Mouse (Mus musculus) B cell, adult 2 months (primary cell): ENCODE measurements around the gene Ttc39a.
"Not testable (repeated sequence)": the region's sequence is repeated elsewhere in the genome, so short reads cannot be mapped to it uniquely, and the experiment has no call there.

ENCODE experiments used
- DNase-seq, 2 experiments: peaks; one replicate each; pipeline ENCODE4 v3.0.0; 2022

The Ttc39a gene

DNA sequence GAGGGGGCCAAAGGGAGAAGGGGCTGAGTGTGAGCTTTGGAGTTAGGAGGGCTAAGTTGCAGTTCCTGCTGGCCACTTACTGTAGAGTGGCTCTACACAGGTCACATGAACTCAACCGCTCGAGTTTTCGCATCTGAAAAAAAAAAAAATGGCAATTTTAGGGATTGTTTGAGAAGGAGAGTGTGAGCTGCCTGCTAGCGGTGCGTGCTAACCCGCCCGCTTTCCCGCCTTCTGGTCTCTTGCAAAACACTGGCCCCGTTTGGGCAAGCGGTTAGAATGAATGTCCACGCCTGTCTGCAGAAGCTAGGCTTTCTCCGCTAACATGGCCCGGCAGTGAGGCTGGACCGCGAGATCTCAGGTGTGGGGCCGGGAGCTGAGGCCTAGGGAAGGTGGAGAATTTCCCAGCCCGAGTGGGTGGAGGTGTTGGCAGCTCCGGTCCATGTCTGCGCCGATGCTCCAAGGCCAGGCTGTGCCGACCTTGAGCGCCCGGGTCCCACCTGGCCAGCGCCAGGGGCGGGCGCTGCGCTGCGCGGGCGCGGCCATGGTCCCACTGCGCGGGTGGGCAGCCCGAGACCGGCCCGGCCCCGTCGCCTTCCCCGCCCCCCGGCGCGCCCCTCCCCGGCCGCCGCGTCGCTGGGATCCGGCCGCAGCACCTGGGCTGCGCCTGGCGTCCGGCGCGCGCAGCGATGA lies at the start of gene Ttc39a:
Gene Ttc39a, plus strand, starts transcription at position 138 of the 690 bp plus-strand sequence.
- DNase-seq, result no peak

DNA sequence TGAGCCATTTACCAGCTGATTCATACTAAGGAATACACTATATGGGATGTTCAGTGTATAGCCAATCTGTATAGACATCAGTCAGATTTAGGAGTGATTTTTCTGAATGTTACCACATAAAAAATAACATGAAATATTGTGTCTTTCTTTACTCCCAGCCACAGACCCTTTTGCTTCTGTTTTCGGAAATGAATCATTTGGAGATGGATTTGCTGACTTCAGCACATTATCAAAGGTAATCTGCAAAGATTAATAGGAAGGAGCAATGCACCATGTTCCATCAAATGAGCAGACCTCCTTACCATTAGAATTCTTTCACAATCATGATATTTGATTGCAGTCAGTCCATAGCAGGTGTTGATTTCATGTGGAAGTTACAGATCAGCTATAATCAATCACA lies 28.3 kb upstream of the Ttc39a start:
- DNase-seq, result no peak

DNA sequence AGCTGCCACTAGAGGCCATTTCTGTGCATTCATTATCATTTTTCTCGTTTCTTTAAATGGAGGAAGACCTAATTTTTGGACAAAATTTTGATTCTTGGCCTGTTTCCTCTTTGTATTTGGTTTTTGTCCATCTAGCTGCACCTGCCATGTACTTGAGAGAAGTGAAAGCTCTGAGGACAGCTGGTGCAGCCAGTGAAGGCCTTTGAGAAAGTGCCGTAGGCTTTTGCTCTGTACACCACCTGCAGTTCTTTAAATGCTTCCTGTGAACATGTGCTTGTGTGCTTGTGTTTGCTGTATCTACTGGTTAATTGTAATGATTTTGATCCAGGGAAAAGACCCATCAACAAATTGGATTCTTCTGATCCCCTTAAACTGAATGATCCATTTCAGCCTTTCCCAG lies 24.0 kb upstream of the Ttc39a start:
- DNase-seq, result peak in 1 of 2 experiments; percentile 10

DNA sequence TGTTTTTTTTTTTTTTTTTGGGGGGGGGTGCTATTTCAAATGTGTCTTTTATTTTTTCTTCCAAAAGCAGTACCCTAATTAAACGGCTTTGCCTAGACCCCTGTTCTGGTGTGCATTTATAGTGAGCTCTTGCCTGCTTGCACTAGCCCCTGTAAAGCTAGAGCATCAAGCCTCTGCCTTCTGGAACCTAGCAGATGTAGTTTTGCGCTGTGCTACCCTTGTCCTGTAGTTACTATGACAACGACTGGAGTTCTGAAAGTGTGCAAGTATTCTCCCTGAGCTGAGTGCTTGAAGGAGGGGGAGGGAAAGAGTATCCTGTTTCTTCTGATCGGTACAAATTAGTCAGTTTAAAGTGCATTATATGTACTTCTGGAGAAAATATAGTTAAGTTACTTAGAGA lies 20.8 kb upstream of the Ttc39a start:
- DNase-seq, result no peak

DNA sequence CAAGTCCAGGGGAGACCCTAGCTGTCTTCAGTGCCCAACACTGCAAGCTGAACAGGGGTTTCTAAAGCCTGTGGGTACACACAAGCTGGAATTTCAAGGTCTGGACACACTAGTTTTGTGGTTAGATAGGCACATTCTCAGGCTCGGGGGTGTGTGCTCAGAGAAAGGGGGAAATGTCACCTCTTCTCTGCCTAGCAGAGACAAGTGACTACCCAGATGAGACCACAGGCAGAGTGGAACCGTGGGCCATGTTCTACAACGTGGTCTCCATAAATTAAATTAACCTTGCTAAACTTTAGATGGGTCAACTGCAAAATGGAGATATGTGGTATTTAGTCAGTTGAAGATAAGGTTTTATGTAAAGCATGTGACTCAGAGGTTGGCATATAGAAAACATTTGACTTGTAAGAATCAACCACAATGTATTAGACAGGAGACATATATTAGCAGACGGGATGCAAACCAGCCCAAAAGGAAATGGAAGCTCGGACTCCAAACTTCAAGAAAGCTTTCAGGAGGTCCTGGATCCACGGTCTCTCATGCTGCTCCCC lies 13.1 kb upstream of the Ttc39a start:
- DNase-seq, result no peak

DNA sequence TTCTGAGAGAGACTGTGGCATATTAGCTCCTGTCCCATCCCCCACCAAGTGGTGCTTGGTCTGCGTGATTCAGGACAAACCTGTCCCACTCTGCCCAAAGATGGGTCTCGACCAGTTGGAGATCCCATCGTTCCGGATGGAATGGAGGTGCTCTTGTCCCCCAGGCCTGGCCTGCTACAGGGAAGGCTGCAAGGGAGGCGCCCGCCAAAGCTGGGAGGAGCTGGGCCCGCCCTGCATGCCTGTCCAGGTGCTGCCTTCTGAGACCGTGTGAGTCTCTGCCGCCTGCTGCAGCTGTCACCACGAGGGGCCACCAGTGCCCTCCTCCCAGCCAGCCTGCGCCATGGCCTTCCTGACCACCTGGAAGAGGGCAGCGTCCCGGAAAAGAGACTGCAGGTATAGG lies 12.5 kb upstream of the Ttc39a start:
- no peak for DNase-seq

DNA sequence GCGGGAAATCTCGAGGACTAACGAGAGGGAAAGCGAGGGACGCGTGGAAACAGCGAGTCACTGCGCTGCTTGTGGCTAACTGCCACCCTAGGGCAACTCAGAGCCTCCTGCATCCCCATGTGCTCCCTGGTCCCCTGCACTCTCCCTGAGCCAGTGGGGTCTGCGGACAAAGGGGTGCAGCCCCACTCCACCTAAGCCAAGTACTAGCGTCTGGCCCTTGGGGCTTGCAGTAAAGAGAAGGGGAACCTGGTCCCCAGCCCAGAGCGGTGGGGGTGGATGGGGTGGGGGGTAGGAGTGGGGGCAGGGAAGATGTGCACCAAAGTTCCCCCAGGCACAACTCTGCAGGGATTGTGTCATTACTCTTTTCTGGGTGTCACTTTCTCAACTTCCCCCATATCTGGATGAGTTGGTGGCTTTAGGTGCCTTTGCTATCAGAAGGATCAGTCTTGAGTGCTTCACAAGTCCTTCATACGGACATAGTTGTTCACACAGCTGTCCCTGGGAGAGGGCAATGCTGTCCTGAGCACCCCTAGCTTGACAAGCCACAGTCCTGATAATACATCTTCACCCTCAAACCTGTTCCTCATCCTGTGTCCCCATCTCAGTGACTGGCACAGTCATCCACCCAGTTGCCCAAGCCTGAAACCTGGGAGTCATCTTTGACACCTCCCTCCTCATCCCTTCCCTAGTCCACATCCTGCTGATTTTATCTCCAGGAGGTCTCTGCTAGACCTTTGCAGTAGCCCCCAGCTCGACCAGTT lies 11.9 kb upstream of the Ttc39a start:
- no peak for DNase-seq

DNA sequence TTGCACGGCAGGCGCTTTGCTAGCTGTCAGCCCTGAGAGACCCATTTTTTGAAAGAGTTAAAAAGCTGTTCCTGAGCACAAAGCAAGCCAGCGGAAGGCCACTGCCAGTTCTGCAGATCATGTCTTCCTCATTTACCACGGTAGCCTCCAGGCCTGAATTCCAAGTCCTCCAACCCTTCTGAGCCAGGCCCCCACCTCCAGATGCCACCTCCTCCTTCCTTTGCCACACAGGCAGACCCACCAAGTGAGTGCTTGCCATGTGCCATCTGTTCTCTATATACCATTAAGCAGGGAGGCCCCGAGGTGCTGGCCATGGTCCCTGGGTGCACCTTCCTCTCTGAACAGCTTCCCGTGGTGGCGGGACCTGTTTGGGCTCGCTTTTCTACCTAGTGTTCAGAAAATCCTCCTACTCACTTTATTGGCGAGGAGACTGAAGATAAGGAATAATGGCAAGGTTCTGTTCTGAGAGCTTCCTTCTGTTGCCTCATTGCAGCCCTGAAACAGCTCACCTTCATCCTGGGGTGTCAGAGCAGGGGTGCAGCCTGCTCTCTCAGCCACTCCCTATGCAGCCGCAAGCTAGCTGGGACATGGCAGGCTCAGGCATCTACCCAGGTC lies 6.0 kb upstream of the Ttc39a start:
- no peak for DNase-seq

DNA sequence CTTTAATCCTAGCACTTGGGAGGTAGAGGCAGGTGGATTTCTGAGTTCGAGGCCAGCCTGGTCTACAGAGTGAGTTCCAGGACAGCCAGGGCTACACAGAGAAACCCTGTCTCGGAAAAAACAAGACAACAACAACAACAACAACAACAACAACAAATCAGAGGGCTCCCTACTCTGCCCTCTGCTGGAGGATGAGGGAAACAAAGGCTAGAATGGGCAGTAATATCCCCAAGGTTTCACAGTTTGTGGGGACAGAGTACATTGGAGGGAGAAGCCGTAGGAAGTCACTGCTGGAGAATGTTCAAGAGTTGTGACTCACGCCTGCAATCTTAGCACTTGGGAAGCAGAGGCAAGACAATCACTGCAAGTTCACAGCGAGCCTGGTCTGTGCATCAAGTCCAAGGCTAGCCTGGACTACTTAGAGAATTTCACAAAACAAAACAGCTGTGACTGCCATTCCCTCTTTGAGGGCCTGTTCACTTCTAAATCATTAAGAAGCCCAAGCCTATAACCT lies 5.2 kb upstream of the Ttc39a start:
- DNase-seq, result no peak

DNA sequence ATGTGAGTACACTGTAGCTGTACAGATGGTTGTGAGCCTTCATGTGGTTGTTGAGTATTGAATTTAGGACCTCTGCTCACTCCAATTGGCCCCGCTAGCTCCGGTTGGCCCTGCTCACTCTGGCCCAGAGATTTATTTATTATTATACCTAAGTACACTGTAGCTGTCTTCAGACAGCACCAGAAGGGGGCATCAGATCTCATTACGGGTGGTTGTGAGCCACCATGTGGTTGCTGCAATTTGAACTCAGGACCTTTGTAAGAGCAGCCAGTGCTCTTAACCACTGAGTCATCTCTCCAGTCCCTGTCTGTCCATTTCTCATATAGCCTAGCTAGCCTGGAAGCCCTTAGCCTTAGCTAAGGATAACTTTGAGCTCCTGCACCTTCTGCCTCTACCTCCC lies 1.5 kb upstream of the Ttc39a start:
- not testable (repeated sequence) for DNase-seq

DNA sequence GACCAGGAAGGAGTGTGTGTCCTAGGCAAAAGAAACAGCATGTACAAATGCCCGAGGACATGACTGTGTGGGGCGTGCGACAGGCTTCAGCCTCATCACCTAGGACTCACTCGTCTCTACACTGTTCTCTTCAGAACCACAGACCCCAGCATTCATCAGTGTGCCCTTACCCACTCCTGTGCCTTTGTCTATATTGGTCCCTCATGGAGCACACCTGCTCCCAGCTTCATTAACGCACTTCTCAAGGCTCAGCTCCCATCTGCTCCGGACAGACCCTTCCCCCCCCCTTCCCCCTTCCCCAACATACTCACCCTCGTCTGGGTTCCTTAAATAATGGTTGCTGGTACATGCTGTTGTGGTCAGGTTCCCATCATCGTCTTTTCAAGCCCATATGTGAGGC lies 1.0 kb upstream of the Ttc39a start:
- DNase-seq, result no peak

DNA sequence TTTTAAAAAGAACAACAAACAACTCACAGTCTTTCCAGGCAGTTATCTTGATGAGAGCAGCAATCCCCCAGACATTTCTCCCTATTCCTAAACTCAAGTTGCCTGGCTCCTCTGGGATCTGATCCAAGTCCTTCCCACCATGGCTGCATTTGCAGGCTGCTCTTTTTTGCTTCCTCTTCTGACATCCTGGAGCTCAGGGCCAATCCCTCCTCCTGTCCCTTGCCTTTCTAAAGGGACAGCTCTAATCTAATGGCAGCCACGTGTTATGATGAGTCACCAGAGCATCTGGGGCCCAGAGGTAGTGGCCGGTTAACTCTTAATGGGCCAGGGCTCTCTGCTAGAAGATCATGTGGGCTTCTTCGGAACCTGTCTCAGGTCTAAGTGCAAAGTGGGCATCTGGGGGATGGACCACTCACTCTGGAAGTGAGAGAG lies 353 bp upstream of the Ttc39a start:
- no peak for DNase-seq

DNA sequence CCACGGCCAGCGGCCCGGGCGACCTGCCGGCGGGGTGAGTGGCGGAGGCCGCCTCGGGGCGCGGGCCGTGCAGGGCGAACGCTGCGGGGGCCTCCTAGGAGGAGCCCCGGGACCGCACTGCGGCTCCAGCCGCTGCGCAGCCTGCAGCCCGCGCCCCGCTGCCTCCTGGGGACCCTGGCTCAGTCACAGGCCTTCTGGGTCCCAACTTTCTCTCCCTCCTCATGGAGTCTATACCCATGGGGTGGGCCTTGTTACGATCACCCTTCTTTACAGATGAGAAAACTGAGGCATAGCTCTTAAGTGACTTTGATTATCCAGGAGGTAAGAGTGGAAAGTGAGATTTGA lies 725 bp downstream of the Ttc39a start:
- DNase-seq, result no peak

DNA sequence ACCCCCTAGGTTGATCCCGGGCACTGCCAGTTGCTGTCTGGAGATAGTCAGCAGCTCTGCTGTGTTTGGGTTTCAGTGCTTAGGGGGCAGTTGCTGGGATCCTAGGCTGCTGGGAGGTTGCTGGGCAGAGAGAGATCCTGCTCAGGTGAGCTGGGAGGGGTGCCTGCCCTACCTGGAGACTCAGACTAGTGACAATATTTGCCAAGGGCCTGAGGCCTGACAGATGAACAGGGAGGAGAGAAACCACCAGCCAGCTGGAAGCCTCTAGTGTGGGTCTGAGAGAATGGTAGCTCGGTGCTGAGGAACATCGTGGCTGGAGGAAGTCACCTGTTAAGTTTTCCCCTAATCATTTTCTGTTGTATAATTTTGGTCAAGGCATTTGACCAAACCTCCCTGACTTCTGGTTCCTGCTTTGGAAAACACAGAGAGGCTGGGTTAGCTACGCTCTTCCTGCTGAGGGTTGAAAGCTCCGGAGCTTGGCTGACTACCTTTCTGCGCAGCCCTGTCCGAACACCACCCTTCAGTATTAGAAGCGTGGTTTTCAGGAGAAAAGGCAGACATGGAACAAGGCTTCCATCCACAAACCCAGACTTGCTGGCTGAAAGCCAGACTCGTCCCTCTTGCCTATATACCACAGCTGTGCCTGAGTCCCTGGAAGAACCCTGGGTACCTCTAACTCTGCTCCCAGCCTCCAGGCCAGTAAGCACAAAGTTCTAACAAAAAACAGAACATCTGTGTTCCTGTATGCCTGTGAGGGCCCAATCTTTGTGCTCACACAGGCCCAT lies 1.5 kb downstream of the Ttc39a start:
- no peak for DNase-seq

DNA sequence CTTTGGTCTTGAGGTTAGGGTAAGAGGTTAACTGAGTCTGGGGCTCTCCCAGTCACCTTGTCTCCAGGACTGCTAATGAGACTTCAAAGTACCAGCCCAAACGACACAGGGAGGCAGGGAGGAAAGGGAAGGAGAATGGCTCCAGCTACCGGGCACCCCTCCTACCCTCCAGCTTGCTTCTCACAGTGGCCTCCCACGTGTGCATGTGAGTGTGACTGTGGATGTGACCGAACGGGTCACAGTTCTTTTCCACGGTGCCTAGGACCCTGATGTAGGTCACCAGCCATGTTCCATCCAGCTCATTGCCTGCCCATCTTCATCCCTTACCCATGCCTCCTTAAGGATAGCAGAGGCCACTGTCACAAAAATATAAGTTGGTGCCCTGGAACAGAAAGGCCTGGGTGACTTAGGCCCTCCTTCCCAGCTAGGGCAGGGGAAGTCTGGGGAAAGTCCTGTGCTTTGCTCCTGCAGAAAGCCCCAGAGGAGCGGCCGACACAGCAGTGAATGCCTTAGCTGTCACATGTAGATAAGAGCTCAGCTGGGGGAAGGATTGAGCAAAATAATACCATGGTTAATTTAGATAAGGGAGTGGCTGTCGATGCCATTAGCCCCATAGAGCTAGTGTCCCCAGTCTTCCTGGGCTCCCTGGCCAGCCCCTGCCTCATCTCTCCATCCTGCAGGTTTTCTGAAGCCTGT lies 4.4 kb downstream of the Ttc39a start:
- DNase-seq, result no peak

DNA sequence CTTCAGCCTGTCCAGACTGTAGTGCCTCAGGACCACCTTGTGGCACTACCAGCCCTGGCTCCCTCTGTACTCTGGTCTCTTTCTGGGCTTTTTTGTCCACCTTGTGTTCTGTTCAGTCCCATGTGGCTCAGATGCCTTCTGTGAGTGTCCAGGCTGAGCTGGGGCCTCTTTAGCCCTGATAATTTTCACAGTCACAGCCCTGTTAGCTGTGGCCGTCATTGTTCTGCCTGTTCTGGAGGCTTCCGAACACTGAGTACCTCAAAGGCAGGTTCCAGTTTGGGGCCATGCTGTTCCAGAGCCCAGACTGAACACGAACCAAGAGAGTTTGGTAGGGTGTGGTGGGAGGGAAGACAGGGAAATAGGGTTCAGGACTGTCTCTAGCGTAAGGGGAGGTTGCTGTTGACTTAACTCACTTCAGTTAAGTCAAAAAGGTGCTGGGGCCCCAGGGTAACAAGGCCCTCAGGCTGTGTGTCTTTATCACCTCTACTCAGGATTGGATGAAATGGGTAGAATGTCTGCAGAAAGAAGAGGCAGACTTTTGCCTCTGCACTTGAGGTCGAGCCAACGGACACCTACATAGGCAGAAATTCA lies 5.0 kb downstream of the Ttc39a start:
- DNase-seq, result no peak

DNA sequence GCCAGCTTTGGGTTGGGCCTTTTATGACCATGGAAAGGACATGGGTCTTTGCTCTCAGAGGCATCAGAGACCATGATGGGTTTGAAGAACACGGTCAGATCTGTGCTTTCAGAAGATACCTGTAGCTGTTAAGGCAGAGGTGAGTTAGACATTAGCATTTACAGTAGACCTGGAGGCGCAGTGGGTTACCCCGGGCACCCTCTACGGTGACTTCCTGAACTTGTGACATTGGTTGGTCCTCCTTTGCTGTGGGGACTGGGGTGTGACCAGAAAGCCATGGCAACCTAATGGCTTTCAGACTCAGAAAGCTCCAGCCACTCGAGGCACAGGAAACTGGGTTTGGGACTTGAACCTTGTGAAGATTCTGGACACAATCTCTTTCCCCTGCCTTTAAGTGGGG lies 5.8 kb downstream of the Ttc39a start:
- DNase-seq, result no peak

DNA sequence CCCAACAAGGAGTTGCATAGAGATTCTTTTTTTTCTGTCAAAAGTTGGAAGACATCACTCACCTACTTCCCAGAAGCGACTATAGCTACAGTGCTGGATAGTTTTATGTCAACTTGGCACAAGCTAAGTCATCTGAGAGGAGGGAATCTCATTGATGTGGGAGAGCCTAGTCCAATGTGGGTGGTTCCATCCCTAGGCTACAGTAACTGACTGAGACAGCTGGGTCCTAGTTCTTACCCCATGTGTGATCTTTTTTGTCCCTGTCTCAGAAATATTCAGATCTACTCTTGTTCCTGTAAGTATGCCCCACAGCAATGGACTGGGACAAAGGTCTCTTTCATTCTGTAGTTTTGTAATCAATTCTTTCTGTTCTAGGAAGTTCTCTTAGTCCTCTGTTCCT lies 11.6 kb downstream of the Ttc39a start:
- no peak for DNase-seq

DNA sequence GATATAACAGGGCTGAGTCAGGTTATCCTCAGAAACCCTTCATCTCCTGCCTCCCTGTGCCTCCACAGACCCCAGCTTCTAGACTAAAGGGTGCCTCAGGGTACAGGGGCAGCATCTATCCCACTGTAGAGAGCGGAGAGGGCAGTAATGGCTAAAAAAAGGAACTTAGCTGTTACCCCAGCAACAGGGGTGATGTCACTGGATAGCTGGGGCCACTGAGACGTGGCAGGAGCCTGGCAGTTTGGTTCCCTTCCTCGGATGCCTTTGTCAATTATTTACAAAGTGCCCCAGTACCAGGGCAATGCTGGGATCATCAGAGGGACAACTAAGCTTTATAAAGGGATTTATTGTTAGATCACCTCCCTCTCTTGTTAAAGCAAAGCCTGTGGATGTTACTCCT lies 12.6 kb downstream of the Ttc39a start:
- DNase-seq, result peak; percentile 35 to 49

DNA sequence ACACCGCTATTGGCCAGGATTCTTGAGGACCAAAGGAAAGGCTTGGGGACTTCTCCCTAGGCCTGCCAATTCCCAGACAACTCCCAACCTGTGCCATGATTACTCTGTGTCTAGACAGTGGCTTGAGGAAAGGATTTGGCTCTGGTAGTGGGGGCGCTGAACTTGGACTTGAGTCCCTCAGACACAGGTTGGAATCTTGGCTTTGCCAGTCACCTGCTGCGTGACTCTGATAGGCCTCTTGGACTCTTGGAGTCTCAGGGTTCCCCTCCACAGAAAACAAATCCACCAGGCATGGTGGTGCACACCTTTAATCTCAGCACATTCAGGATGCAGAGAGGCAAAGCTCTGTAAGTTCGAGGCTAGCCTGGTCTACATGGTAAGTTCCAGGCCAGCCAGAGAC lies 13.1 kb downstream of the Ttc39a start:
- no peak for DNase-seq

DNA sequence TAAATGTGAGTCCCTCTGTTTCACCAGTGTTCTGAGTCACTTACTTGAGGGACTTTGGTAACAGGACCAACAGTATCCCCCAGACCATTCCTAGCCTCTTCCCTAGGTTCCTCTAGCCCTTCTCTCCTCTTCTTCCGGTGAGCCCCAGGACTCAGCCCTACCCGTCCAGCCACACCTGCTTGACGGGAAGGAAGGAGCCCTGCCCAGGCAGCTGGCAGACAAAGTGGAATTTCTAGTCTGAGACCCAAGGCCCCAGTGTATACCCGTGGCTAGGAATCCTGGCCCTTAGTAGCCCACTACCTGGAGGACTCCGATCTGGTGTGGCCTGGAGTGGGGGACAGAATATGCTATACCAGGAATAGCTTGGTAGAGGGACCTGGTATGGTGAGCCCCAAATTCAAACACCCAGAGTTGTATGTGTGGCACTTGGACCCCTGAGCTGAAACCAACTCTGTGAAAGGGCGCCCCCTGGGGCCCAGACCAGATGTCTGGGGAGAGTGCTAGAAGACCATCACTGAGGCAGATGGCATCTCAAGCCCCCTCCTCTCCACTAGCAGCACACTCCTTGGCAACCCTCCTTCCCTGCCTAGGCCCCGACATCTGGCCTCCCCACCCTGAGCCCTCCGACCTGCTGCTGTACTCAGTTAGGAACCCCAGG lies 13.8 kb downstream of the Ttc39a start:
- DNase-seq, result peak; percentile 27 to 38
